Mouse (Mus musculus) layer of hippocampus, adult 18-20 months (tissue): ENCODE results near the gene Xpo4. TPM values are rescaled to one million over a fixed set of nuclear protein-coding genes. Genes with fewer than 3 reads are reported as not detected.
"Not testable (repeated sequence)": the region's sequence is repeated elsewhere in the genome, so short reads cannot be mapped to it uniquely, and the experiment has no call there.

ENCODE experiments used
- DNase-seq, 2 experiments: peaks; one replicate each; pipeline ENCODE4 v3.0.0; 2022; ENCODE audit warnings: low spot score in 2 of 2
- long read RNA-seq: library from polyadenylated mRNA; stranded (forward); transcript quantifications from one replicate; pipeline ENCODE4 v2.0.0, GENCODE M21; 2021
- total RNA-seq, 2 experiments: library from RNA; stranded (reverse); gene quantifications; 2 replicates each; pipeline ENCODE4 v1.2.3; 2021

Xpo4 gene
- 10 to 100 TPM; 12.2 to 13.1 TPM for total RNA-seq
- long read RNA-seq, partial matches to known transcripts, result 0 of 2 reads
- long read RNA-seq, other reads (novel, unspliced or antisense), result 1 of 2 reads

- DNase-seq, result peak; percentile 81 to 88
Observed at GRCm38 (mm10) chr14:57664822-57665627, at the start of gene Xpo4. Xpo4 (minus strand) TSS chr14:57665430.

GRCm38 (mm10) chr14:57712884-57713283 is 47.7 kb upstream of the Xpo4 start:
- DNase-seq, result no peak

GRCm38 (mm10) chr14:57711059-57711458 is 45.8 kb upstream of the Xpo4 start:
- no peak for DNase-seq

GRCm38 (mm10) chr14:57709171-57709570 is 43.9 kb upstream of the Xpo4 start:
- DNase-seq, result no peak

- DNase-seq, result no peak
Observed at GRCm38 (mm10) chr14:57708580-57708979, 43.4 kb upstream of the Xpo4 start.

- DNase-seq, result peak in 1 of 2 experiments; percentile 41
Observed at GRCm38 (mm10) chr14:57707100-57707893, 42.1 kb upstream of the Xpo4 start.

GRCm38 (mm10) chr14:57706760-57707099 is 41.5 kb upstream of the Xpo4 start:
- DNase-seq, result peak in 1 of 2 experiments; percentile 40

- DNase-seq, result no peak
Observed at GRCm38 (mm10) chr14:57705759-57706158, 40.5 kb upstream of the Xpo4 start.

- no peak for DNase-seq
Observed at GRCm38 (mm10) chr14:57705075-57705474, 39.8 kb upstream of the Xpo4 start.

GRCm38 (mm10) chr14:57701915-57702477 is 36.8 kb upstream of the Xpo4 start:
- DNase-seq, result no peak

GRCm38 (mm10) chr14:57699461-57699970 is 34.3 kb upstream of the Xpo4 start:
- DNase-seq, result no peak

- no peak for DNase-seq
Observed at GRCm38 (mm10) chr14:57699016-57699415, 33.8 kb upstream of the Xpo4 start.

GRCm38 (mm10) chr14:57696066-57696465 is 30.8 kb upstream of the Xpo4 start:
- no peak for DNase-seq

GRCm38 (mm10) chr14:57695550-57695949 is 30.3 kb upstream of the Xpo4 start:
- DNase-seq, result no peak

GRCm38 (mm10) chr14:57694246-57694645 is 29.0 kb upstream of the Xpo4 start:
- no peak for DNase-seq

GRCm38 (mm10) chr14:57692517-57693130 is 27.4 kb upstream of the Xpo4 start:
- no peak for DNase-seq

- no peak for DNase-seq
Observed at GRCm38 (mm10) chr14:57691316-57691715, 26.1 kb upstream of the Xpo4 start.

- DNase-seq, result no peak
Observed at GRCm38 (mm10) chr14:57690681-57691080, 25.5 kb upstream of the Xpo4 start.

GRCm38 (mm10) chr14:57688066-57688465 is 22.8 kb upstream of the Xpo4 start:
- not testable (repeated sequence) for DNase-seq

GRCm38 (mm10) chr14:57687441-57687840 is 22.2 kb upstream of the Xpo4 start:
- no peak for DNase-seq

GRCm38 (mm10) chr14:57686647-57687046 is 21.4 kb upstream of the Xpo4 start:
- DNase-seq, result no peak
